Mouse (Mus musculus) left cerebral cortex, postnatal 10 days (tissue): Measurements from ENCODE around the gene Fut11. TPM values are rescaled to one million over a fixed set of nuclear protein-coding genes. Genes with fewer than 3 reads are reported as not detected.

Experiments
- DNase-seq, 2 experiments: peaks; one replicate each; pipeline ENCODE4 v3.0.0; 2021 to 2022; ENCODE audit warnings: low spot score in 2 of 2, mixed read lengths in 1 of 2; ENCODE audit errors: extremely low spot score in 1 of 2
- intact Hi-C: fragments of 180-260 bp; cut with DNase I; formaldehyde crosslinking; loops from one replicate; pipeline ENCODE4 v1.15.1; 2025
- total RNA-seq, 2 experiments: library from RNA; stranded (reverse); gene quantifications; 2 replicates each; pipeline ENCODE4 v1.2.3; 2021

The Fut11 gene
- total RNA-seq, 2 experiments from 2014 or later = 19.6 to 20.3 TPM

- DNase-seq = no peak
- intact Hi-C loops = loop anchor here (10.0 kb wide), 1 partner anchor 273 kb away; the partner anchor contains the start of gene Mrps16
Measured at GRCm38 (mm10) chr14:20668154-20668810, 26.5 kb upstream of the Fut11 start, which contains the start of gene Synpo2l. Gene Synpo2l, minus strand, starts transcription at chr14:20668354.

GRCm38 (mm10) chr14:20672990-20673389, 21.8 kb upstream of the Fut11 start:
- no peak for DNase-seq
- intact Hi-C loops = no loop called here

- intact Hi-C loops = no loop called here
- peak in 1 of 2 experiments; percentile 44 for DNase-seq
Measured at GRCm38 (mm10) chr14:20673735-20674063, 21.1 kb upstream of the Fut11 start.

- DNase-seq = peak; percentile 96 to 99
- intact Hi-C loops = no loop called here
Measured at GRCm38 (mm10) chr14:20674064-20674833, 20.5 kb upstream of the Fut11 start, which contains the start of gene Sec24c. Gene Sec24c, plus strand, starts transcription at chr14:20674308.

GRCm38 (mm10) chr14:20677906-20678305, 16.9 kb upstream of the Fut11 start:
- no peak for DNase-seq
- intact Hi-C loops = no loop called here

- no peak for DNase-seq
- intact Hi-C loops = no loop called here
Measured at GRCm38 (mm10) chr14:20681742-20682141, 13.0 kb upstream of the Fut11 start.

GRCm38 (mm10) chr14:20682498-20682897, 12.3 kb upstream of the Fut11 start:
- intact Hi-C loops = no loop called here
- no peak for DNase-seq

- intact Hi-C loops = no loop called here
- no peak for DNase-seq
Measured at GRCm38 (mm10) chr14:20686576-20686975, 8.2 kb upstream of the Fut11 start.

GRCm38 (mm10) chr14:20689009-20689408, 5.8 kb upstream of the Fut11 start:
- intact Hi-C loops = no loop called here
- DNase-seq = no peak

- intact Hi-C loops = no loop called here
- no peak for DNase-seq
Measured at GRCm38 (mm10) chr14:20691772-20692171, 3.0 kb upstream of the Fut11 start.

GRCm38 (mm10) chr14:20693589-20694101, 1.1 kb upstream of the Fut11 start:
- intact Hi-C loops = no loop called here
- DNase-seq = no peak

- intact Hi-C loops = no loop called here
- no peak for DNase-seq
Measured at GRCm38 (mm10) chr14:20694185-20694883, 434 bp upstream of the Fut11 start.

GRCm38 (mm10) chr14:20695761-20696520, 1.2 kb downstream of the Fut11 start:
- no peak for DNase-seq
- intact Hi-C loops = no loop called here

- intact Hi-C loops = no loop called here
- DNase-seq = peak; percentile 43 to 69
Measured at GRCm38 (mm10) chr14:20696986-20697385, 2.2 kb downstream of the Fut11 start.

GRCm38 (mm10) chr14:20698515-20698914, 3.7 kb downstream of the Fut11 start:
- intact Hi-C loops = no loop called here
- DNase-seq = no peak

GRCm38 (mm10) chr14:20700362-20700761, 5.6 kb downstream of the Fut11 start:
- intact Hi-C loops = no loop called here
- no peak for DNase-seq

GRCm38 (mm10) chr14:20701554-20701953, 6.8 kb downstream of the Fut11 start:
- intact Hi-C loops = no loop called here

GRCm38 (mm10) chr14:20702096-20702740, 7.5 kb downstream of the Fut11 start:
- DNase-seq = no peak
- intact Hi-C loops = no loop called here

More at GRCm38 (mm10) chr14:20701554-20701953, 6.8 kb downstream of the Fut11 start:
- DNase-seq = no peak
